Mouse (Mus musculus): Measurements from ENCODE around the gene Slc25a1.

Gene Slc25a1

DNA sequence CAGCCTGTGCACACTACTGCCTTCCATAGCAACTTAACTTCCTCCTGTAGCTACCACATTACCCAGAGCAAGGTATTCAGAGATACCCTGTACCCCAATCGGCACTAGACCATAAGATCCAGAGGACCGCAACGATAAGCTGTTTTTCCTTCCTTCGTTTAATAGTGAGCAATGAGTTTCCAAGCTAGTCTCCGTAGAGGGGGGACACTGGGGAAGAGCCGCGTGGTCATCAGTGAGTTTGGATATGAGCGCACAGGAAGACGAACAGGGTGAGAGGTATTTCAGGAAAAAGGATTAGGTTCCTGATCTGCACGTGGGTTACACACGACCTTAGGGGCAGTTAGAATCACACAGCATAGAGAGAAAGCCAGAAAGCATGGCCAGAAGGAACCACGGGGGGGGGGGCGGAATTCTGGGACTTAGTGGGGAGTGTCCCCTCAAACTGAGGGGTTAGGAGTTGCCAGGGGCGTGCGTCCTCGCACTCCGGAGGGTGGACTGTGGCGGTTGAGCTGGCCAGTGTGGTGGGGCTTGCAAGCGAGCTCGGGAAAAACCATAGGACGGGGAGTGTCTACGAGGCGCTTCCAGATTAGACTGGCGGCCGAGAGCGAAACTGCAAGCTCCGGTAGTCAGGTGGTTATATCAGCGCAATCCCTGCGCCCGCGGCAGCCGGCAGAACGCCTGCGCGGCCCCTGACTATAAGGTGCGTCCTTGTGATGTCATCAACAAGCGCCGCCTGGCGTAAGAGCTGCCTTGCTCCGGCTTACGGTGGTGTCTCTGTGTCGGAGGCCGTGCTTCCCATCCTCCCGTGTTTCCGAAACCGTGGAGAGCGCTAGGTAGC is 6.5 kb downstream of the Slc25a1 start:
- DNase-seq = peak; percentile 98

GRCm38 (mm10) chr16:17920586-17920985 is 7.4 kb downstream of the Slc25a1 start:
- DNase-seq = peak; percentile 78

- peak; percentile 71 for DNase-seq
These were observed 13.4 kb downstream of the Slc25a1 start, which contains the start of gene Gsc2 for GRCm38 (mm10) chr16:17914307-17915249. Gsc2 (minus strand) TSS chr16:17915059.

GRCm38 (mm10) chr16:17911052-17911595 is 16.9 kb downstream of the Slc25a1 start, which contains the start of gene Ess2:
Ess2 (minus strand) TSS chr16:17911348.
- DNase-seq = peak; percentile 98

- no peak for DNase-seq
These were observed 29.6 kb downstream of the Slc25a1 start, which contains the start of the genes Dgcr2 and Tssk2 for GRCm38 (mm10) chr16:17898462-17898861. Dgcr2 (minus strand) TSS chr16:17898562. Tssk2 (plus strand) TSS chr16:17898637.

DNA sequence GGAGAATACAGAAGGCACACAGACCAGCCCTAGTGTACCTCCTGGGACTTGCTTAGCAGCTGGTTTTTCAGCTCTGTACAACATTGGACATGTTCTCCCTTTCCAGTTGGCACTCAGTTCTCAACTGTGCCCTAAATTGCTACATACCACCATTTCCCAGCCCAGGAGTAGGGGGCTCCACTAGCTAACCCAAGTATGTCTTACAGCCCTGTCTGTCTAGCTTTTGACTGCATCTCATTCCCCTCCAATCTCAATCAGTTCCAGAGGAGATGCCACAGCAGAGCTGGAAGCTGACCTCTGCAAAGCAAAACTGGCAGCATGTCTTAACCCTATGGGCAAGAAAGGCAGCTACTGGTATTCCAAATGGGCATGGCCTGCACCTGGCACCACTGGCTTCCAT is 31.9 kb downstream of the Slc25a1 start:
- no peak for DNase-seq

- no peak for DNase-seq
These were observed 34.1 kb downstream of the Slc25a1 start, which contains the start of gene Tssk1 for GRCm38 (mm10) chr16:17893923-17894322. Tssk1 (plus strand) TSS chr16:17894223.

DNA sequence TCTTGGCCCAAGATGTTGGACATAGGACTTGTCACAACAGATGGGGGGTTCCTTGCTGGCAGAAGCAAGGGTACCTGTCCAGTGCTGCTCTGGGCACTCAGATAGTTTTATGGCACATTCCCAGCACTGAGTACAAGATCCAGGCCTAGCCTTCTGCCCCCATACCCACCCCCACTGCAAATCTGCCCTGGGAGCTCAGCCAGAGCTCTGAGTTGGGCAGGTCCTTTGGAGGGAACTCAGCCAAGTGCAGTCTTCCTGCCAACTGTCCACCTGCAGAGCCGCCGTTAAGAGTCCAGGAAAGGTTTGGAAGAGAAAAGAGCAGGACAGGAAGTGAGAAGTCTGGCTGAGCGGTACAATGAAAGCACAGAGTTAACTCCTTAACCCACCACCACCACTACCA is 35.4 kb downstream of the Slc25a1 start:
- no peak for DNase-seq

DNA sequence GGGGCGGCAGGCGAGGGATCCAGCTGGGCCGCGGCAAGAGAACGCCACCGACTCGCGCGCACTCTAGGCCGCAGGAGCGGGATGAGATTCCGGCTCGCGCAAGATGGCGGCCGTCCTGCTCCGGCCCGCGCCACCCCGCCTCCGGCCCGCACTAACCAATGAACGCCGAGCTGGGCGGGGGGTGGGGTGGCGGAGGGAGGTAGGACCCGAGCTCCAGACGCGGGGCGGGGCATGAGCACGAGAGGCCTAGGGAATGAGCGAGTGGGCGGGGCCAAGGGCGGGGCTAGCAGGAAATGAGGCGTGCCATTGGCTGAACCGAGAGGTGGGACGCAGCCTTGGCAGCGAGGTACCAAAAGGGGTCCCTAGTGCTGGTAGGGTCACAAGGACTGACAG is 36.5 kb downstream of the Slc25a1 start, which contains the start of gene Gm20518:
Gene Gm20518 (minus strand): TSS at position 105 of the 393 bp plus-strand sequence.
- peak; percentile 99 for DNase-seq

DNA sequence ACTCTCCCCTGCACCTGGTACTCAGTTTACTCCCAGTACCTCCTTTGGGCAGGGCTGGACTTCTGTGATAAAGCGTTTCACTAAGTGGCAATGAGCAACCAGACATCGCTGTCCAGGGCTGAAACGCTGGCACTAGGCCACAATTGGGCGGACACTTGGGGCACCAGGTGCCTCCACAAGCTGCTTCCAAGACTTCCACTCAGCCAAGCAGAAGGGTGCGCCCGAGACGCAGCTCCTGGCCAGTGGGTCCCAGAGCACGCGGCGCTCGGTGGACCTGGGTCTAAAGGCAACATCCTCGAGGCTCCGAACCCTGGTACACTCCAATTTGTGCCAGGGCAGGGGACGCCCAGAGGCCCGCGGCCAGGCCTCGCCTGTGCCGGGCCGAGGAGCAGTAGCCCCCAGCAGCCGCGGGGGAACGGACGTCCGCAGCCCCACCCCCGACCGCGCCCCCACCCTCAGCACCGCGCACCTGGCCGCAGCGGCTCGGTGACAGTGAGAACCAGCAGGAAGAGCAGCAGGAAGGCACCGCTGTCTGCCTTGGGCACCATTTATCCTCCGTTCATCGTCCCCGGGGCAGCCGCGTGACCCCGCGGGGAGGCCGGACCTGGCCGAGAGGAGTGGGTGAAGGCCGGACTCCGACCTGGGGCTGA is 37.0 kb downstream of the Slc25a1 start:
- peak; percentile 72 for DNase-seq

DNA sequence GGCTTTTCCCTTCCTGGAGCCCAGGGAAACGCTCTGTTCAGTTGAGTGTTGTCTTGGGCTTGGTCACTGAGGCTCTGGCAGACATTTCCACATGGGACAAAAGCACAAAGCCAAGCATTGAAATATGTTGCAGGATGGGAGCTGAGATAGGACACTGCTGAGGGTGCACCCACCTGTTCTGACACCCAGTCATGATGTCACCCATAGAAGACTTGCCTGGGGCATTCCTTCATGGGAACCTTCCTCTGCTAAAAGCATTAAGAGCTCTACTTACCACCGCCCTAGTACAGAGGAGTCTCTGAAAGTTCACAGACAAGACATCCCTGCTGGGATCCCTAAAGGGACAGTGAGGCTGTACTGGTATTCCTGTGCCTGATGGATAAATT is 37.7 kb downstream of the Slc25a1 start:
- no peak for DNase-seq

- no peak for DNase-seq
These were observed 38.2 kb downstream of the Slc25a1 start for GRCm38 (mm10) chr16:17889689-17890341.

- no peak for DNase-seq
These were observed 43.9 kb downstream of the Slc25a1 start for GRCm38 (mm10) chr16:17884116-17884515.

- no peak for DNase-seq
These were observed 45.8 kb downstream of the Slc25a1 start for GRCm38 (mm10) chr16:17882196-17882595.

- DNase-seq = no peak
These were observed 48.4 kb downstream of the Slc25a1 start for GRCm38 (mm10) chr16:17879571-17879970.

GRCm38 (mm10) chr16:17876096-17876495 is 51.9 kb downstream of the Slc25a1 start:
- DNase-seq = no peak

All from retina, postnatal 1 day (tissue).